Mouse (Mus musculus) lung, postnatal 14 days (tissue): Measurements from ENCODE around the gene Tmem151b.

ENCODE experiments used
- DNase-seq: peaks from one replicate; pipeline ENCODE4 v3.0.0; 2021

Tmem151b gene

GRCm38 (mm10) chr17:45502324-45502723 lies 47.2 kb downstream of the Tmem151b start:
- no peak for DNase-seq

DNA sequence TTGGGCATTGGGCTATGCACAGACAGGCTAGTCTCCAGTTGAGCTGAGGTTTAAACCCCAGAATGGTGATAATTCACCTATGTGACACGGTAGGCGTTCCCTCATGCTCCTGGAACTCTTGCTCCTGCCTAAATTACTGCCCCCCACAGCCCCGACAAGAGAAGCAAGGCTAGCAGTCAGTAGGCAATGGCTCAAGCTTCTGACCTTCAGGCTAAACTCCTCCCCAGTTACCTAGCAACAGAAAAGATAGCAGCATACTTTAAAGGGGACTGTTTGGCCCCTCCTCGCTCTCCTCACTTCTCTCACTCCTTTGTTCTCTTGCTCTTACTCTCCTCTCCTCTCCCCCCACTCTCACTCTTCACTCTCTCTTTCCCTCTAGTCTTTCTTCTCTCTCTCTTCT lies 48.5 kb downstream of the Tmem151b start:
- DNase-seq, result no peak

- DNase-seq, result no peak
Observed at GRCm38 (mm10) chr17:45499516-45499915, 50.0 kb downstream of the Tmem151b start.

DNA sequence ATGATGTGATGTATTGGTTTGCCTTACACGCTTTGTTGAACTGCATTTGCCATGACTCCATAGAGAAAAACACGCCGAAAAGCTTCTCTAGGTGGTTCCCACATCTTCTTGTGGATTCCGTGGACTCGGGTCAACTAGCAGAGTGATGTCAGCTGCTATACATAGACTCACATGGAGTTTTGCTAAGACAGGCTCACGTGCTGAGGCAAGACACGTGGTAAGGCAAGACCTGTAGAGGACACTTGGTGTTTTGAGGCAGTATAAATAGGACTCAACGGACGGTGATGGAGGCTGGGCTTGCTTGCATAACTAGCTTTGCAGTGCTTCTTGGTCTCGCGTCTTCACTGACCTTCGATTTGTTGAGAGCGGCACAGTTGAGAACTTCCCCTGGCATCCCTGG lies 51.1 kb downstream of the Tmem151b start:
- DNase-seq, result no peak

DNA sequence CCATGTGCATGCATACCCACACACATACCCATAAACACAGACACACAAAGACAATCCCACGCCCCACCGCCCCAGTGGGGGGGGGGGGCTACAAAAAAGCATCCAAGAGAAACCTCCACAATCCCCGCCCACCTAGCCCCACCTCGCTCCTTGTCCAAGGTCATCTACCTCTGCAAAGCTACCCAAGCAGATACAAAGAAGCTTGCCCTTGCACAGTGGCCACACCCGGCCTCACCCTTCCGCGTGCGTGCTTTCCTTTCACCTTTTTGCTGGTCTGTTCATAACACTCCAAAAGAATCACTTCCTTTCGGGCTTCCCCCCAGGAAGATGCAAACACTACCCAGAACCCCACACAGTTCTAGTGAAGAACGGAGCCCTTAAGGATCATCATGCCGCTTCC lies 54.1 kb downstream of the Tmem151b start:
- DNase-seq, result no peak
